Mouse (Mus musculus): ENCODE measurements around the gene Pdcd5. TPM values are rescaled to one million over a fixed set of nuclear protein-coding genes. Genes with fewer than 3 reads are reported as not detected.

The Pdcd5 gene
- total RNA-seq (2014; rRNA removed; ENCODE audit: low replicate concordance) (24.5 and 45.6 TPM in 2 replicates), polyA plus RNA-seq (2015; fragmentation: Nextera tagmentation; extraction: Ambion mirVana) (278 TPM in 2 replicates)

DNA sequence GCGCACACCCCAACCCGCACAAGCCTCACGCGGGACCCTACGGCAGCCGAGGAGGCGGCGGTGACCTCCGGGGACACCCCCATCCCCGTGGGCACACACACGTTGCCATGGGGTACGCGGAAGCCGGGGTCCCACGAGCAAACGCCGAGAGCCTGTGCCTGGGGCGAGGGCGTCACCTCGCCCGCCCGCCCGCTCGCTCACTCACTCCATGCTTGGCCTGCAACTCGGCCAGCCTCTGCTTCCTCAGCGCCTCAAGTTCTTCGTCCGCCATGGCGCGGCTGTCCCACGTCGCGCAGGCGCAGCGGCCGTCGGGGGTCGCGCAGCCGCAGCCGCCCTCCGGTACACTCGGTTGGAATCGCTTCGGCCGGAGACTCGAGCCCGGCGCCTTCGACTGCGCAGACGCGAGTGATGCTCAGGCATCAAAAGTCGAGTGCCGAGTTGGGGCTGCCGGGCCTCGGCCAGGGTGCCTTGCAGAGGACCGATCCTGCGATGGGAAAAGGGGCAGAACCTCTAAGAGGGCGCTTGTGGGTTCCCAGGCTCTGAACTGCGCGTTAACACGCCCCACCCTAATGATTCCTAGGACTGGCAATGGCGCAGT is at the start of gene Pdcd5:
Gene Pdcd5 (minus strand): TSS at position 421 of the 598 bp plus-strand sequence.
- peak within 1 kb of the TSS; percentile 91 for H3K4me3 ChIP-seq (ENCODE audit: low read depth, low read length)
- TF ChIP-seq CTCF (IDR thresholded peaks at IDR 0.05; ENCODE audit: low read depth), result no peak
- TF ChIP-seq EP300 (IDR thresholded peaks at IDR 0.05; ENCODE audit: low read depth), result no peak
- peak; percentile 91 for DNase-seq (ENCODE audit: low spot score)
- H3K9me3 ChIP-seq (replicated peaks; ENCODE audit: control insufficient read depth, low read length), result no peaks in the 10 kb centered on the region
- peaks cover 4% of the 10 kb centered on the region; the same call in 1 of the 2 replicates for H3K4me1 ChIP-seq (ENCODE audit: control insufficient read depth, insufficient read depth)
- H3K36me3 ChIP-seq (replicated peaks; ENCODE audit: control insufficient read depth, insufficient read depth, low read length), result peaks cover 36% of the 10 kb centered on the region
- H3K9ac ChIP-seq (replicated peaks; ENCODE audit: low read depth, low read length), result peak within 1 kb of the TSS; percentile 96
- H3K27ac ChIP-seq (ENCODE audit: low read depth), result peak within 1 kb of the TSS; percentile 84
- ATAC-seq (ENCODE audit: insufficient read depth, low read depth), result peak; percentile 92
- WGBS, result under 1% methylated on average over 64 of the region's 64 CpGs
- peak within 1 kb of the TSS; percentile 90 for H3K4me2 ChIP-seq (ENCODE audit: low read depth, low read length)
- no peaks in the 10 kb centered on the region for H3K27me3 ChIP-seq (ENCODE audit: control insufficient read depth, insufficient read depth, low read length)

DNA sequence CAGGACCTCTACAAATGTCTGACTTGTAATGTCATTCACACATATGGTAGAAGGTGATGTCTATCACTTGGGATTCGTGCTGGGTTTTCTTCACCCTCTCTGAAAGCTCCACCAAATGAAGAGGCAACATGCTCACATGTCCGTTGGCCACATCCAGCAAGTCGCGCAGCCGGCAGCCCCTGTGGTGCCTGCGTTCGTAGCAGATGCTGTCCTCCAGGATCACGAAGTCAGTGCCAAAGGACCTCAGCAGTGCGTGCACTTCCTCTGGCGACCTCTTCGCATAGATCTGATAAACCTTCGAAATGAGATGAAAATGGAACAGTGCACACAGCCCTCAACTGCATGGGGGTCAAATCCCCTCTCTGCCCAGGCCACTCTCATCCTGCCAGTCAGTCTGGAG is 45.3 kb upstream of the Pdcd5 start:
- no peak for TF ChIP-seq EP300 (IDR thresholded peaks at IDR 0.05; ENCODE audit: low read depth)
- TF ChIP-seq CTCF (IDR thresholded peaks at IDR 0.05; ENCODE audit: low read depth), result no peak
- Histone ChIP-seq H3K27ac (ENCODE audit: low read depth) (no peak overlapping the region), H3K4me2 (ENCODE audit: low read depth, low read length) (no peak overlapping the region), H3K27me3 (ENCODE audit: control insufficient read depth, insufficient read depth, low read length) (no peaks in the 10 kb centered on the region), H3K4me3 (ENCODE audit: low read depth, low read length) (no peak overlapping the region), H3K36me3 (replicated peaks; ENCODE audit: control insufficient read depth, insufficient read depth, low read length) (no peaks in the 10 kb centered on the region), H3K9ac (replicated peaks; ENCODE audit: low read depth, low read length) (no peak overlapping the region), H3K9me3 (replicated peaks; ENCODE audit: control insufficient read depth, low read length) (no peaks in the 10 kb centered on the region), H3K4me1 (ENCODE audit: control insufficient read depth, insufficient read depth) (no peaks in the 10 kb centered on the region)
- 83% methylated on average over 12 of the region's 12 CpGs for WGBS
- DNase-seq (ENCODE audit: low spot score) (no peak), ATAC-seq (ENCODE audit: insufficient read depth, low read depth) (no peak)

DNA sequence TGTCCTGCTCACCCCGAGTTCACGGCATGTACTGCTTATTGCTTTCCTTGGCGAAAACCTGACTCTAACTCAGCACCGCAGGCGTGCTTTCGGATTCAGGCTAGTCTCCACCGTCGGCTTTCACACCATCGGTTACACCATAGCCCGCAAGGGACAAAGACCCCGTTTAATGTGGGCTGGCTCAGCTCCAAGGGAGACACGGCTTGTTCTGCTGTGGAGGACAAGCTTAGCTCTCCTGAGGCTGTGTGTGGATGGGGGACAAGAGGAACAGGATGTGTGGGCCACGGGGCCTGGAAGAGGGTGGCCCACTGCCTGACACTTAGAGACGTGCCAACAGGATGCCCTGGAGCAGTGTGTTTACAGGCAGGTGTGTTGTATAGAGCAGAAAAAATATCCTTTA is 44.8 kb upstream of the Pdcd5 start:
- no peak for ATAC-seq (ENCODE audit: insufficient read depth, low read depth)

DNA sequence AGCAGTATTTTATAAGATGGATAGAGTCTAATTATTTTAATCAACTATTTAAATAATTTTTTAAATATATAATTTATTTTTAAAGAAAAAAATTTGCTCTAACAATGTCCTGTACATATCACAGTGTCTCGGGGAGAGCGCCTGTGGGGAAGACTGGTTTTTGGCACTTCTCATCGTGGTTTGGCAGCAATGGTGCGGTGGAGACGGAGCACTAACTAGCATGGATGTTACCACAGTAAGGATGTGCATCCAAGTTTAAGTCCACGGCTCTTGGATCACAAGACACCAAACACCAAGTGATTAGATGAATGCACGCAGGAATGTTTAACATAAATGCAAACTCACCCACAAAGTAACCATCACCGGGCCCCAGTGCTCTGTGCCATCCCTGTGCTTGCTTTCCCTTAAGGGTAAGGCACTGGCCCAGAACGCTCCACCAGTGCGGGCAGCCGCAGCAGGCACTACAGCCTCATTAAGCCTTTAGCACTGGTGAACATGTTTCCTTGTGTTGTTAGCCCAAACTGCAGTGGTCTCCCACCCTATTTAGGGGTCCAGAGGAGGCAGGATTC is 41.5 kb upstream of the Pdcd5 start:
- no peak overlapping the region for H3K4me2 ChIP-seq (ENCODE audit: low read depth, low read length)
- H3K27ac ChIP-seq (ENCODE audit: low read depth), result no peak overlapping the region
- H3K9ac ChIP-seq (replicated peaks; ENCODE audit: low read depth, low read length), result no peak overlapping the region
- TF ChIP-seq EP300 (IDR thresholded peaks at IDR 0.05; ENCODE audit: low read depth), result no peak
- no peak for TF ChIP-seq CTCF (IDR thresholded peaks at IDR 0.05; ENCODE audit: low read depth)
- no peaks in the 10 kb centered on the region for H3K36me3 ChIP-seq (replicated peaks; ENCODE audit: control insufficient read depth, insufficient read depth, low read length)
- 87% methylated on average over 11 of the region's 11 CpGs for WGBS
- no peaks in the 10 kb centered on the region for H3K9me3 ChIP-seq (replicated peaks; ENCODE audit: control insufficient read depth, low read length)
- no peak for DNase-seq (ENCODE audit: low spot score)
- H3K27me3 ChIP-seq (ENCODE audit: control insufficient read depth, insufficient read depth, low read length), result no peaks in the 10 kb centered on the region
- H3K4me3 ChIP-seq (ENCODE audit: low read depth, low read length), result no peak overlapping the region
- H3K4me1 ChIP-seq (ENCODE audit: control insufficient read depth, insufficient read depth), result no peaks in the 10 kb centered on the region
- no peak for ATAC-seq (ENCODE audit: insufficient read depth, low read depth)

More for the DNA sequence above, 44.8 kb upstream of the Pdcd5 start:
- no peak overlapping the region for H3K9ac ChIP-seq (replicated peaks; ENCODE audit: low read depth, low read length)
- no peaks in the 10 kb centered on the region for H3K27me3 ChIP-seq (ENCODE audit: control insufficient read depth, insufficient read depth, low read length)
- no peaks in the 10 kb centered on the region for H3K9me3 ChIP-seq (replicated peaks; ENCODE audit: control insufficient read depth, low read length)
- no peak overlapping the region for H3K4me3 ChIP-seq (ENCODE audit: low read depth, low read length)
- H3K27ac ChIP-seq (ENCODE audit: low read depth), result no peak overlapping the region
- DNase-seq (ENCODE audit: low spot score), result no peak
- no peak overlapping the region for H3K4me2 ChIP-seq (ENCODE audit: low read depth, low read length)
- WGBS, result 73% methylated on average over 14 of the region's 14 CpGs
- no peak for TF ChIP-seq CTCF (IDR thresholded peaks at IDR 0.05; ENCODE audit: low read depth)
- TF ChIP-seq EP300 (IDR thresholded peaks at IDR 0.05; ENCODE audit: low read depth), result no peak
- H3K4me1 ChIP-seq (ENCODE audit: control insufficient read depth, insufficient read depth), result no peaks in the 10 kb centered on the region
- H3K36me3 ChIP-seq (replicated peaks; ENCODE audit: control insufficient read depth, insufficient read depth, low read length), result no peaks in the 10 kb centered on the region

DNA sequence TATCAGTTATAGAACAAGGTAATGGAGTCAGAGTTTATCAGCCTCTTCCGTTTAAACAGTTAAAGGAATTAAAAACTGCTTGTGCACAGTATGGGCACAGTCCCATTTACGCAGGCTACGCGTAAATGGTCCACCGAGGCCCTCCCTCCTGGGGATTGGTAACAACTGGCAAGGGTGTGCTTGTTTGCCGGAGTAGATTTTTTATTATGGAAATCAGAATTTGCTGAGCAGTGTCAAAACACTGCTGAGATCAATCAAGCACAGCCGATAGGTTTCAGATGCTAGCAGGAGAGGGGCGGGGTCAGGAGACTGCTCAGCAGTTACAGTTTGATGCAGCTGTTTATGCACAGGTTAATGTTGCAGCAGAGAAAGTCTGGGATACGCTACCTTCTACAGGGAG is 41.0 kb upstream of the Pdcd5 start:
- WGBS, result 82% methylated on average over 9 of the region's 9 CpGs
- TF ChIP-seq CTCF (IDR thresholded peaks at IDR 0.05; ENCODE audit: low read depth) (no peak), EP300 (IDR thresholded peaks at IDR 0.05; ENCODE audit: low read depth) (no peak)

More for the DNA sequence above, 41.0 kb upstream of the Pdcd5 start:
- Histone ChIP-seq H3K27ac (ENCODE audit: low read depth) (no peak overlapping the region), H3K36me3 (replicated peaks; ENCODE audit: control insufficient read depth, insufficient read depth, low read length) (no peaks in the 10 kb centered on the region), H3K9ac (replicated peaks; ENCODE audit: low read depth, low read length) (no peak overlapping the region), H3K4me3 (ENCODE audit: low read depth, low read length) (no peak overlapping the region), H3K4me1 (ENCODE audit: control insufficient read depth, insufficient read depth) (no peaks in the 10 kb centered on the region), H3K27me3 (ENCODE audit: control insufficient read depth, insufficient read depth, low read length) (no peaks in the 10 kb centered on the region), H3K9me3 (replicated peaks; ENCODE audit: control insufficient read depth, low read length) (no peaks in the 10 kb centered on the region), H3K4me2 (ENCODE audit: low read depth, low read length) (no peak overlapping the region)
- ATAC-seq (ENCODE audit: insufficient read depth, low read depth), result no peak
- DNase-seq (ENCODE audit: low spot score), result no peak

Measured in heart, postnatal 0 days (tissue).